ENCODE assay signal across 8 mouse cellular contexts in the genomic region with DNA sequence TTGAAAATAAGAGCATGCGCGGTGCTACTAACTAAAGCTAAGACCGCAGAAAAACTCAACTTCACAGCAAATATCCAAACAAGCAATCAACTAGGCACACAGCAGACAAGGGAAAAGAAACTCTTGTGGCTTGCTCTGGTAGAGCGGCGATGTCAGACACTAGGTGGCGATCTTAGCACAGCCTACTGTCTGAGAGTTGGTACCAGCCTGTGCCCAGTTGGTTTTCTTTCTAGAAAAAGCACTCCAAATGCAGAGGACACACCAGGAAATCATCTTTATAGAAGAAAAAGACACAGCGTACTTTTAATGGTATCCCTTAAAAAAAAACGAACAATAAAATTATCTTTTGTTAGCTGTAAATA.
DNase-seq lines count a peak whose midpoint lies in the region; ATAC-seq and TF ChIP-seq lines count a peak whose summit lies in the region.

No protein-coding gene starts in this region.

- TF ChIP-seq CTCF in liver, adult 2 months (IDR thresholded peaks at IDR 0.05; ENCODE audit: low read depth, low read length): peak; percentile 77
- TF ChIP-seq CTCF in bone marrow macrophage, adult 2 months (IDR thresholded peaks at IDR 0.05; ENCODE audit: low read depth, low read length): 0 out of 2 replicates have a peak, but pooled peaks have one; percentile 34

- no peak overlapping the region for H3K4me2 ChIP-seq in liver, embryonic 11.5 days
- H3K4me2 ChIP-seq in hindbrain, embryonic 15.5 days: no peak overlapping the region

- 17% methylated on average over 8 of the region's 8 CpGs for WGBS in liver, adult 2 months
- WGBS in liver, embryonic 11.5 days: 15% methylated on average over 8 of the region's 8 CpGs
- 15% methylated on average over 8 of the region's 8 CpGs for WGBS in forebrain, embryonic 10.5 days
- WGBS in hindbrain, embryonic 15.5 days: 18% methylated on average over 8 of the region's 8 CpGs
- 19% methylated on average over 8 of the region's 8 CpGs for WGBS in limb, embryonic 10.5 days

- no peak overlapping the region for H3K27ac ChIP-seq in liver, adult 2 months (replicated peaks; ENCODE audit: insufficient read depth, low read depth, low read length)
- H3K27ac ChIP-seq in liver, embryonic 11.5 days (ENCODE audit: low read depth, low read length): no peak overlapping the region
- H3K27ac ChIP-seq in bone marrow macrophage, adult 2 months (ENCODE audit: insufficient read depth, low read depth, low read length): no peak overlapping the region
- no peak overlapping the region for H3K27ac ChIP-seq in forebrain, embryonic 10.5 days
- no peak overlapping the region for H3K27ac ChIP-seq in hindbrain, embryonic 15.5 days (replicated peaks)
- H3K27ac ChIP-seq in limb, embryonic 10.5 days: no peak overlapping the region

- no peaks in the 10 kb centered on the region for H3K4me1 ChIP-seq in liver, adult 2 months (ENCODE audit: control insufficient read depth, insufficient read depth, low read length)
- H3K4me1 ChIP-seq in liver, embryonic 11.5 days (replicated peaks; ENCODE audit: control insufficient read depth, insufficient read depth, low read length): no peaks in the 10 kb centered on the region
- no peaks in the 10 kb centered on the region for H3K4me1 ChIP-seq in bone marrow macrophage, adult 2 months (ENCODE audit: control insufficient read depth, insufficient read depth, low read length)
- H3K4me1 ChIP-seq in forebrain, embryonic 10.5 days: peaks cover 24% of the 10 kb centered on the region
- H3K4me1 ChIP-seq in hindbrain, embryonic 15.5 days (replicated peaks): no peaks in the 10 kb centered on the region
- no peaks in the 10 kb centered on the region for H3K4me1 ChIP-seq in limb, embryonic 10.5 days

- no peaks in the 10 kb centered on the region for H3K27me3 ChIP-seq in liver, adult 2 months (ENCODE audit: control insufficient read depth, insufficient read depth, low read length)
- H3K27me3 ChIP-seq in liver, embryonic 11.5 days (replicated peaks; ENCODE audit: control insufficient read depth, insufficient read depth, low read length): no peaks in the 10 kb centered on the region
- H3K27me3 ChIP-seq in forebrain, embryonic 10.5 days (ENCODE audit: poor library complexity, severe bottlenecking): peaks cover 29% of the 10 kb centered on the region
- no peaks in the 10 kb centered on the region for H3K27me3 ChIP-seq in hindbrain, embryonic 15.5 days
- H3K27me3 ChIP-seq in limb, embryonic 10.5 days (ENCODE audit: low read depth, poor library complexity, severe bottlenecking): no peaks in the 10 kb centered on the region

- H3K36me3 ChIP-seq in liver, adult 2 months (ENCODE audit: control insufficient read depth, insufficient read depth, low read length): no peaks in the 10 kb centered on the region
- no peaks in the 10 kb centered on the region for H3K36me3 ChIP-seq in liver, embryonic 11.5 days (ENCODE audit: control insufficient read depth, insufficient read depth, low read length)
- no peaks in the 10 kb centered on the region for H3K36me3 ChIP-seq in forebrain, embryonic 10.5 days (replicated peaks)
- no peaks in the 10 kb centered on the region for H3K36me3 ChIP-seq in hindbrain, embryonic 15.5 days
- H3K36me3 ChIP-seq in limb, embryonic 10.5 days: no peaks in the 10 kb centered on the region

- H3K79me2 ChIP-seq in liver, adult 2 months (ENCODE audit: control insufficient read depth, insufficient read depth, low read length): no peaks in the 10 kb centered on the region

- H3K4me3 ChIP-seq in liver, adult 2 months (ENCODE audit: insufficient read depth, low read depth, low read length): no peak overlapping the region
- H3K4me3 ChIP-seq in liver, embryonic 11.5 days (ENCODE audit: low read depth, low read length): no peak overlapping the region
- H3K4me3 ChIP-seq in bone marrow macrophage, adult 2 months (ENCODE audit: insufficient read depth, low read length): no peak overlapping the region
- H3K4me3 ChIP-seq in forebrain, embryonic 10.5 days: no peak overlapping the region
- no peak overlapping the region for H3K4me3 ChIP-seq in hindbrain, embryonic 15.5 days
- H3K4me3 ChIP-seq in limb, embryonic 10.5 days: no peak overlapping the region

- no peak for ATAC-seq in liver, embryonic 11.5 days (replicated peaks; ENCODE audit: low FRiP score)
- ATAC-seq in hindbrain, embryonic 15.5 days (ENCODE audit: low FRiP score, low read depth): peak; percentile 75; the same call in 1 of the 2 replicates

- no peak overlapping the region for H3K9ac ChIP-seq in liver, adult 2 months (ENCODE audit: low read depth, low read length)
- no peak overlapping the region for H3K9ac ChIP-seq in liver, embryonic 11.5 days (ENCODE audit: low read depth, low read length)
- no peak overlapping the region for H3K9ac ChIP-seq in hindbrain, embryonic 15.5 days

- TF ChIP-seq POLR2A in liver, adult 2 months (IDR thresholded peaks at IDR 0.05; ENCODE audit: extremely low read depth, insufficient read depth, low read length): no peak
- TF ChIP-seq POLR2A in bone marrow macrophage, adult 2 months (IDR thresholded peaks at IDR 0.05; ENCODE audit: borderline replicate concordance, low read depth, low read length): no peak

- H3K9me3 ChIP-seq in liver, embryonic 11.5 days (ENCODE audit: control insufficient read depth, low read length): no peaks in the 10 kb centered on the region
- H3K9me3 ChIP-seq in forebrain, embryonic 10.5 days: peaks cover 12% of the 10 kb centered on the region; the same call in 1 of the 2 replicates
- H3K9me3 ChIP-seq in hindbrain, embryonic 15.5 days: no peaks in the 10 kb centered on the region
- H3K9me3 ChIP-seq in limb, embryonic 10.5 days (replicated peaks): no peaks in the 10 kb centered on the region

- DNase-seq in liver, adult 2 months (ENCODE audit: extremely low read depth, low read depth, low spot score): peak; percentile 3
- DNase-seq in liver, embryonic 11.5 days (ENCODE audit: low spot score): no peak
- DNase-seq in forebrain, embryonic 10.5 days (ENCODE audit: extremely low spot score, low spot score): peak; percentile 66
- peak; percentile 71 for DNase-seq in limb, embryonic 10.5 days (ENCODE audit: low spot score)
- DNase-seq in naive thymus-derived CD4-positive, alpha-beta T cell, adult 2 months (ENCODE audit: low read depth): peak; percentile 15
- no peak for DNase-seq in c-Kit-positive CD71-positive TER-119-positive erythroid progenitor cells, embryonic 14.5 days (ENCODE audit: low spot score)

Comparison
In these comparisons a context has a peak if more than half of its experiments do, and no peak if none do; other contexts are left out.
1. DNase-seq: peak in liver, adult 2 months (single experiment), forebrain, embryonic 10.5 days (single experiment), limb, embryonic 10.5 days (single experiment) and naive thymus-derived CD4-positive, alpha-beta T cell, adult 2 months (single experiment); none in liver, embryonic 11.5 days (single experiment) and c-Kit-positive CD71-positive TER-119-positive erythroid progenitor cells, embryonic 14.5 days (single experiment).